8 mouse cellular contexts compared by ENCODE assay signal in the genomic region with DNA sequence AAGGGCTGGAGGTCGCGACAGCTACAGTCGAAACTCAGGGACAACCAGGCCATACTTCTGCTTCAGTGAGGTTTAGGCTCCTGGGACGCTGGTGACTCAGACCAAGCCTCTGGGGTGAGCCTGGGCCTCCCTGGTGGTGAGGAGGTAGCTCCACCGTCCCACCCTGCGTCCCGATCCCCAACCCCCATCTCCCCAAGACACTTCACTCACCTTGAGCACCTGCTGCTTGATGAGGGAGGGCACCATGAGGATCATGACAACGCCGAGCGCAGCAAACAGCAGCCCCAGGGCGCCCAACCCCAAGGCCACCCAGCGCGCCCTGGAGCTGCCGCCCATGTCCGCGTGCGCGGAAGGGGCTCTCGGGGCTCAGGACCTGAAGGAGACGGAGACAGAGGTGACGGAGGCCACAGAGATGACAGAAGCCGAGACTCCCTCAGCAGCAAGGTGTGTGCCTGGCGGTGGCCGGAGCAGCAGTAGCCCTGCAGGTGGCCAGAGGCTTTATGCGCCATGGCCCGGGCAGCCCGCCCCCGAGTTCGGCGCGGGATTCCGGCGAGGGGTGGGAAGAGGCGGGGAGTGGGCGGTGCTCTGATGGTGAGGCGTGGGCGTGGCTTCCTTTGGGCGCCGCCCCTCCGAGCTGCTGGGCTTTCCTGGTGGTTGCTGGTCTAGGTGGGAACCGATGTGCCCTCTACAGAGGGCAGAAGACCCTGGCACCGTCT. TPM values are rescaled to one million over a fixed set of nuclear protein-coding genes. Genes with fewer than 3 reads are reported as not detected.
DNase-seq lines count a peak whose midpoint lies in the region; ATAC-seq and TF ChIP-seq lines count a peak whose summit lies in the region.

A gene (minus strand): TSS at position 548 of the 716 bp plus-strand sequence.

- peak; percentile 66 for ATAC-seq in embryonic facial prominence, embryonic 14.5 days (ENCODE audit: low read depth)
- ATAC-seq in limb, embryonic 12.5 days (ENCODE audit: insufficient number of reproducible peaks, insufficient read depth, low FRiP score, low TSS enrichment, low read depth): peak; percentile 73
- ATAC-seq in midbrain, embryonic 14.5 days (ENCODE audit: low FRiP score, low TSS enrichment): peak; percentile 80

- peak within 1 kb of the TSS; percentile 70 for H3K9ac ChIP-seq in embryonic facial prominence, embryonic 14.5 days (ENCODE audit: low read depth, low read length)
- H3K9ac ChIP-seq in heart, adult 2 months (ENCODE audit: low read depth, low read length): peak within 1 kb of the TSS; percentile 79
- peak within 1 kb of the TSS; percentile 76 for H3K9ac ChIP-seq in limb, embryonic 12.5 days (replicated peaks)
- peak within 1 kb of the TSS; percentile 58 for H3K9ac ChIP-seq in midbrain, embryonic 14.5 days (replicated peaks; ENCODE audit: low read length)

- 2% methylated on average over 24 of the region's 42 CpGs for WGBS in embryonic facial prominence, embryonic 14.5 days
- under 1% methylated on average over 39 of the region's 42 CpGs for WGBS in heart, adult 2 months
- WGBS in limb, embryonic 12.5 days: under 1% methylated on average over 42 of the region's 42 CpGs
- WGBS in midbrain, embryonic 14.5 days: under 1% methylated on average over 39 of the region's 42 CpGs

- H3K36me3 ChIP-seq in embryonic facial prominence, embryonic 14.5 days (ENCODE audit: control insufficient read depth, insufficient read depth, low read length): 0 out of 2 replicates have a peak, but pooled peaks cover 3% of the 10 kb centered on the region
- no peaks in the 10 kb centered on the region for H3K36me3 ChIP-seq in heart, adult 2 months (ENCODE audit: control insufficient read depth, insufficient read depth, low read length)
- H3K36me3 ChIP-seq in limb, embryonic 12.5 days: no peaks in the 10 kb centered on the region
- no peaks in the 10 kb centered on the region for H3K36me3 ChIP-seq in midbrain, embryonic 14.5 days (ENCODE audit: control insufficient read depth, insufficient read depth, low read length)

- TF ChIP-seq CTCF in heart, adult 2 months (IDR thresholded peaks at IDR 0.05): peak; percentile 32

- peak; percentile 94 for TF ChIP-seq POLR2A in heart, adult 2 months (IDR thresholded peaks at IDR 0.05; ENCODE audit: insufficient read depth, low read depth, low read length)

- H3K4me1 ChIP-seq in embryonic facial prominence, embryonic 14.5 days (ENCODE audit: control insufficient read depth, insufficient read depth, low read length): peaks cover 16% of the 10 kb centered on the region
- H3K4me1 ChIP-seq in heart, adult 2 months (ENCODE audit: control insufficient read depth, insufficient read depth, low read length): peaks cover 10% of the 10 kb centered on the region
- H3K4me1 ChIP-seq in limb, embryonic 12.5 days (replicated peaks): peaks cover 28% of the 10 kb centered on the region
- peaks cover 19% of the 10 kb centered on the region for H3K4me1 ChIP-seq in midbrain, embryonic 14.5 days (ENCODE audit: control insufficient read depth, insufficient read depth, low read length)

- intact Hi-C loops in heart, adult 2 months (cut with DNase I): loop anchor here (2.0 to 5.0 kb wide), 3 partner anchors 22 to 68 kb away; no protein-coding TSS in a partner anchor

- peak within 1 kb of the TSS; percentile 79 for H3K4me3 ChIP-seq in embryonic facial prominence, embryonic 14.5 days (ENCODE audit: low read depth, low read length)
- H3K4me3 ChIP-seq in heart, adult 2 months: peak within 1 kb of the TSS; percentile 75
- peak within 1 kb of the TSS; percentile 76 for H3K4me3 ChIP-seq in limb, embryonic 12.5 days (replicated peaks)
- H3K4me3 ChIP-seq in midbrain, embryonic 14.5 days (replicated peaks; ENCODE audit: low read depth, low read length): peak within 1 kb of the TSS; percentile 62

- peak; percentile 86 for DNase-seq in 3134 (ENCODE audit: extremely low read depth, insufficient read length, low spot score)
- DNase-seq in adrenal gland, postnatal 25 days: peak; percentile 94
- DNase-seq in embryonic facial prominence, embryonic 14.5 days (ENCODE audit: low spot score): peak; percentile 89
- peak; percentile 91 to 94 for DNase-seq in heart, adult 2 months
- peak; percentile 79 to 86 for DNase-seq in kidney, adult 8-10 months
- DNase-seq in midbrain, embryonic 14.5 days: peak; percentile 88
- peak; percentile 85 for DNase-seq in spleen, adult 12 weeks (ENCODE audit: low spot score)

- H3K79me2 ChIP-seq in heart, adult 2 months (replicated peaks; ENCODE audit: control insufficient read depth, insufficient read depth, low read length): no peaks in the 10 kb centered on the region

- H3K27ac ChIP-seq in embryonic facial prominence, embryonic 14.5 days (replicated peaks; ENCODE audit: low read depth, low read length): peak within 1 kb of the TSS; percentile 78
- peak within 1 kb of the TSS; percentile 89 for H3K27ac ChIP-seq in heart, adult 2 months
- H3K27ac ChIP-seq in limb, embryonic 12.5 days: no peak within 1 kb of the TSS
- 0 out of 2 replicates have a peak within 1 kb of the TSS, but pooled peaks have one; percentile 5 for H3K27ac ChIP-seq in midbrain, embryonic 14.5 days (replicated peaks; ENCODE audit: low read depth, low read length)

- no peaks in the 10 kb centered on the region for H3K27me3 ChIP-seq in embryonic facial prominence, embryonic 14.5 days (replicated peaks; ENCODE audit: control insufficient read depth, insufficient read depth, low read length)
- no peaks in the 10 kb centered on the region for H3K27me3 ChIP-seq in heart, adult 2 months (ENCODE audit: control insufficient read depth, insufficient read depth, low read length)
- H3K27me3 ChIP-seq in limb, embryonic 12.5 days: peaks cover 10% of the 10 kb centered on the region
- H3K27me3 ChIP-seq in midbrain, embryonic 14.5 days (ENCODE audit: control insufficient read depth, insufficient read depth, low read length): peaks cover 12% of the 10 kb centered on the region; the same call in 1 of the 2 replicates

- no peak for TF ChIP-seq EP300 in heart, adult 2 months (IDR thresholded peaks at IDR 0.05; ENCODE audit: insufficient read depth, low read depth, low read length)

- H3K9me3 ChIP-seq in embryonic facial prominence, embryonic 14.5 days (ENCODE audit: control insufficient read depth, low read length): no peaks in the 10 kb centered on the region
- H3K9me3 ChIP-seq in limb, embryonic 12.5 days: no peaks in the 10 kb centered on the region
- H3K9me3 ChIP-seq in midbrain, embryonic 14.5 days (ENCODE audit: control insufficient read depth, low read length): no peaks in the 10 kb centered on the region

- peak within 1 kb of the TSS; percentile 95 for H3K4me2 ChIP-seq in embryonic facial prominence, embryonic 14.5 days (ENCODE audit: low read depth, low read length)
- H3K4me2 ChIP-seq in limb, embryonic 12.5 days: peak within 1 kb of the TSS; percentile 96
- H3K4me2 ChIP-seq in midbrain, embryonic 14.5 days (ENCODE audit: low read length): peak within 1 kb of the TSS; percentile 90

RNA-seq across cellular contexts. Expression of the gene that starts here (rescaled TPM):
- 1,988 and 2,596 TPM in 2 replicates for total RNA-seq in adrenal gland, postnatal 25 days (2021)
- 44.4 and 47.9 TPM in 2 replicates for polyA plus RNA-seq in embryonic facial prominence, embryonic 14.5 days (2014; fragmentation: Nextera tagmentation; extraction: Ambion mirVana)
- 10 to 100 TPM; 23.6 to 27.8 TPM for total RNA-seq in heart, adult 2 months (2021)
- polyA plus RNA-seq in heart, adult 2 months (2012; rRNA removed): 55.5 and 77.5 TPM in 2 replicates
- 36.0 and 36.5 TPM in 2 replicates for polyA plus RNA-seq in limb, embryonic 12.5 days (2016; fragmentation: Nextera tagmentation; extraction: Ambion mirVana)
- polyA plus RNA-seq in midbrain, embryonic 14.5 days (2014; fragmentation: Nextera tagmentation; extraction: Ambion mirVana): 22.8 and 26.8 TPM in 2 replicates

Comparison
In these comparisons a context has a peak if more than half of its experiments do, and no peak if none do; other contexts are left out.
1. RNA of the gene that starts here (total RNA-seq): 1,988 to 2,596 TPM in adrenal gland, postnatal 25 days; 23.6 to 27.8 TPM in heart, adult 2 months; every median in the first group is over 10 times any median in the second.
2. Peak in every context shown above with its lines, with median percentiles within 50 percentile points of each other: DNase-seq, ATAC-seq, H3K4me2 ChIP-seq, H3K4me3 ChIP-seq and H3K9ac ChIP-seq.